Mouse (Mus musculus): Measurements from ENCODE around the gene Hes2.

Hes2 gene

GRCm38 (mm10) chr4:152158585-152159284, at the start of gene Hes2:
Gene Hes2 (plus strand): TSS chr4:152158867.
- no peak for DNase-seq (ENCODE audit: low read depth, low spot score)

- DNase-seq (ENCODE audit: low read depth, low spot score): no peak
Observed at GRCm38 (mm10) chr4:152109509-152109908, 49.2 kb upstream of the Hes2 start.

DNA sequence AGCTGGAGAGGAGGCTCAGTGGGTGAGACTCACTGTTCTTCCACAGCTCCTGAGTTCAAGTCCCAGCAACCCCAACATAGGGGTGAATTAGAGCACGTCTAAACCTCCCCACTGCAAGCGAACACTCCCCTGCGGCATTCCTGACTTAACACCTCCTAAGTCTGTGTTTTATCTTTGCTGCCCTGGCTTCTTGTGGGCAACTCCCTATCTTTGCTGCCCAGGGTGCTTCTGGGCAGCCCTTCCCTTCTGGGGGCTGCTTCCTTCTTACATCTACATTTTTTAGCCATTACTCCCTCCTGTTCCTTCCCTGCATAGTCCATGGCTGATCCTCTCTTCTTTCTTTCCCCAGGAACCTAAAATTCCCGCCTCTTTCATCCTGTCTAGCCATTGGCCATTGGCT, 48.0 kb upstream of the Hes2 start:
- DNase-seq (ENCODE audit: low read depth, low spot score): no peak

- DNase-seq (ENCODE audit: low read depth, low spot score): no peak
Observed at GRCm38 (mm10) chr4:152112329-152112728, 46.3 kb upstream of the Hes2 start.

DNA sequence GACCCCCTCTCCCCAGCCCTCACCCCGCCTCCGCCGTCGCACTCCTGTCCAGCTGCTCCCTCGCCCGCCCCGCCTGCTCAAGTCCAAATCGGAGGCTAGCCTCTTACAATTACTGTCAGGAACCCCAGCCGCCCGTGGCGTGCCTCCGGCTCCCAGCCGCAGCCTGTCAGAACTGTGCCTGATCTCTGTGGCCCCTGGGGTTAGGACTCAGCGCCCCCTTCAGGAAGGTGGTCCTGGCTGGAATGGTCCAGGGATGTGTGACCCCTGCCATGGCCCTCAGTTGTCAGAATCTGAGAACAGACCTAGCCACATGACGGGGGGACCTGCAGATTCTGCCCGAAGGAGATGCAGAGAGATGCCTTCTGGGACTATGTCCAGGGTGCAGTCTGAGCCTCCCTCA, 44.6 kb upstream of the Hes2 start:
- DNase-seq (ENCODE audit: low read depth, low spot score): no peak

DNA sequence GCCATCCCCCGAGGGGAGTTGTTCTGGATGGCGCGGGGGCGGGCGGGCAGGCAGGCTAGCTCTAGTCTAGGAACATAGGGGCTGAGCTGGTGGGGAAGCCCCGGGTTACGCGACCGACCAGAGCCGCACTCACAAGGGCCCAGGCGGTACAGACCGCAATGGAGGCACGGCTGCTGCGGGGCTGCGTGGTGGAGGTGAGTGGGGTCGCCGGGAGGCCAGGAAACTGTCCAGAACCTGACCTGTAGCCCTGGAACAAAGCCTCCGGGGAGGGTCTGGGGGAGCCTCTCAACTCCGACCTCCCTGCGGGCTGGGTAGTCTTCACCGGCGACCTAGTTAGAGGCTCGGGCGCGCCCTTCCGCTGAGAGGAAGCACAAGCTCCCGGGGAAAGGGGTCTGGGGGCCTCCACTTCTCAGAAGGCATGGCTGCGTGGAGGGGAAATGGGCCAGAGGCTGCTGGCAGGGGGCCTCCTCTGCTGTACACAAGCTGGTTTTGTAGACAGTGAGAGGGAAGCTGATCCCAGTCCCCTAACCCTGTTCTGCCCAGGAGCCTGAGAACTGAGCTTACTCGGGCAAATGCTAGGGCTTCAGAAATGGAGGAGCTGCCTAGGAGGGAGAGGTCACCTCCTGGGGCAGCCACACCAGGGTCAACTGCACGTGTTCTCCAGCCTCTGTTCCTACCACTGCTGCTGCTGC, 42.6 kb upstream of the Hes2 start, which contains the start of gene Tnfrsf25:
TSS of gene Tnfrsf25 (plus strand) at position 14 of the 692 bp plus-strand sequence.
- no peak for DNase-seq (ENCODE audit: low read depth, low spot score)

DNA sequence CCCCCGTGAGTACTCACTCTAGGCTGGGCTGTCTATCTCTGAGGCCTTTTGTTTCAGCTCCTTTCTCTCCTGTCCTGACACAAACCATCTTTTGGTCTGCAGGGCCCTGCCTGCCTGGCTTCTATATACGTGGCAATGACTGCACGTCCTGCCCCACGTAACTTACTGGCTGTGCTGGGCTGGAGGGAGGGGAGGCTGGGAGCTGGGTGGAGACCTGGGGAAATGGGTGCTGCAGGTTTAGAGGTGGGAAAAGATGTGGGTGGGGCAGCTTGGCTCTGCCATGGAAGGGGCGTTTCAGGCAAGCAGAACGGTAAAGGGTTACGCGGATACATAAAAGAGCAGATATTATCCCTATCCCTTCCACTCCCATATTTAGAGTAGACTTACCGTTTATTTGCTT, 41.1 kb upstream of the Hes2 start:
- DNase-seq (ENCODE audit: low read depth, low spot score): no peak

DNA sequence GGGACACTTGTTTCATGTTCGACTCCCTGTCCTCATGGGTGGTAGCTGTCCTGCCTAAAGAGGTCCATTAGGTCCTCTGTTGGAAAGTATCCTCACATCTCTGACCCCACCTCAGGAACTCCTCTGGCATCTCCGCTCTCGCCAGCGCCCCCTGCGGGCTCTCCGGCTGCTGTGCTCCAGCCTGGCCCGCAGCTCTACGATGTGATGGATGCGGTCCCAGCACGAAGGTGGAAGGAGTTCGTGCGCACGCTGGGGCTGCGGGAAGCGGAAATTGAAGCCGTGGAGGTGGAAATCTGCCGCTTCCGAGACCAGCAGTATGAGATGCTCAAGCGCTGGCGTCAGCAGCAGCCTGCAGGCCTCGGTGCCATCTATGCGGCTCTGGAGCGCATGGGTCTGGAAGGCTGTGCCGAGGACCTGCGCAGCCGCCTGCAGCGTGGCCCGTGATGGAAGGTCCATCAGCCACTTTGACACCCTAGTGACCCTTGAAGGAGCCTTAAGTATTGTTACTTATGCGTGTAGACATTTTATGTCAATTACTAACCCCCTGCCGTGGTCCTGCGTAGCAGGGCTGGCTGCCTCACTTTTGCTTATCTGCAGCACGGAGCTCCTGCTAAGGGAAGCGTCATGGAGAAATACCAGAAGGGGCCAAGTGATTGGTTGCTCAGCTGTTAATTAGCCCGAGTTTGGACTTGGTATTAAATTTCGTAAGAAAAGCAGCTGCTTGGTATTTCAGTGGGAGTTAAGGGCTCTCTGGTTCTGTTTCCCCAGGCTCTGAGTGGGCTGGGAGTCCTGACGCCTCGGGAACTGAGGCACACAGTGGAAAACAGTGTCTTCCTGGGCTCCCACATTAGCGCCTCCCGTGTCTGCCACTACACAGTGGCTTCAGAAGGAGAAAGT, 39.0 kb upstream of the Hes2 start:
- DNase-seq (ENCODE audit: low read depth, low spot score): peak; percentile 76

DNA sequence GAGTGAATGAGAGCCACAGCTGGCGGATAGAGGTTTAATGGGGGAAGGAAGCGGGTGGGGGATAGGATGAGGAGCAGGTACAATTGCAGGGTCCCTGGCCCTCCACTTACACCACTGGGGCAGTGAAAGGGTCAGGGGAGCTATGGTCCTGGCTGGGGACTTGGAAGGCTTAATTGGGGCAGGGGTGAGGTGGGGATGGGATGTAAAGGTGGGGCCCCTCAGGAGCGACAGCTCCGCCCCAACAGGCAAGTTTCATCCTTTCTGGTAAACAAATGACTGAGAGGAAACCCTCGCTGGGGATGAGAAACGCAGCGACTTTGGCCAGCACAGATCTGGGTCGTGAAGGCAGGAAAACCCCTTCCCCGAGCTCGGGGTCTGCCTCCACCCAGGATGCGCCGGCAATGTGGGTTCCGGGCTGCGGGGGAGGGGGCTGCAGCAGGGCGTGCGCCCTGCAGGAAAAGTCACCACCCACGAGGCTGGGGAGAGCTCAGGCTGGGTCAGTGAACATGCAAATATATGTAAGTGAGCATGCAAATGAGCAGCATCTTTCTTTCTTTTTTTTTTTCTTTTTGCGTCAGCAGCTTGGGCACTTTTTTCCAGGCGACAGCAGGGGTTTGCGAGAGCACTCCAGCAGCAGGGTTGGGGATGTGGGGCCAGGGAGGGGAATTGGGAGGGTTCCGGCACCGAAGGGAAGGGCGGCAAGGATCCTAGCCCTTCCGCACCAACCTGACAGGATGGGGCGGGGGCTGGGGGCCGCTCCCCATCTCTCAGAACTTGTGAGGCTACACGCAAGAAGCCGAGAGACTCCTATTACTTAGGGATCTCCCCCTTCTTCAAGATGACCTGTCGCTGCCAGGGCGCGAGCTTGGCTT, 38.1 kb upstream of the Hes2 start:
- no peak for DNase-seq (ENCODE audit: low read depth, low spot score)

- DNase-seq (ENCODE audit: low read depth, low spot score): no peak
Observed at GRCm38 (mm10) chr4:152121183-152121505, 37.5 kb upstream of the Hes2 start.

GRCm38 (mm10) chr4:152124361-152124961, 34.2 kb upstream of the Hes2 start:
- DNase-seq (ENCODE audit: low read depth, low spot score): no peak

DNA sequence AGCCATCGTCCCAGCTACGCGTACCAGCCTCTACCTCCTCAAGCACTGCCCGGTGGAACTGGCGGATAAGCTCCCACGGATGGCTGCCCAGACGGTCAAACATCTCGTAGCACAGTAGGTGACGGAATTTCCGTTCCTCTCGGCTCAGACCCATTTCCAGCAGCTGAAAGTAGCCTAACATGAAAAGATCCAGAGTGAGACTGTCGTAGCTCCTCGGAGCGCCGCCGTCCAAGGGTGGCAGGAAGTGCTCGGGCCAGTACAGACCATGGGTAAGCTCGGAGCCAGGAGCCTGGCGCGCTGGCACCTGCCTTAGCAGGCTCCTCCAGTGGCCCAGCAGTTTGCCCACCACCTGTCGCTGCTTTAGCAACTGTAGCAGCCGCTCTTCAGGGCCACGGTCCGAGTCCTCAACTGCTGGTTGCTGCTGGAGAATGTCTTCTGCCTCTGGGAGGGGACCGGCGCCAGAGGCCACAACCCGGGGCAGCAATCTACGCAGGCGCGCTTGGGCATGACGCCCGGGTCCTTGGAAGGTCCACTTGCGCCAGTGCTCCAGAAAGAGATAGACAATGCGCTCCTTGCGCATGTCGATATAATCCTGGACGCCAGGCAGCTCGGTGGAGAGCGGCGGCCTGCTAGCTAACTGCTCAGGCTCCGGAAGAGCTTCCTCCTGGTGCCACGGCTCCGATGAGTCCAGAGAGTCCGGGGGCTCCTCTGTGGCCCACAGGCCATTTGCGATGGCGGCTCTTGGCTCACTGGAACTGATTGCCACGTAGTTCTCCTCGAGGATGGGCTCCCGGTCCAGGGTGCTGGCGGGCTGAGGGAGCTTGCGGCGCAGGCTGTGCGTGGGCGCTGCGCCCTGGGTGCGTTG, 33.3 kb upstream of the Hes2 start:
- no peak for DNase-seq (ENCODE audit: low read depth, low spot score)

DNA sequence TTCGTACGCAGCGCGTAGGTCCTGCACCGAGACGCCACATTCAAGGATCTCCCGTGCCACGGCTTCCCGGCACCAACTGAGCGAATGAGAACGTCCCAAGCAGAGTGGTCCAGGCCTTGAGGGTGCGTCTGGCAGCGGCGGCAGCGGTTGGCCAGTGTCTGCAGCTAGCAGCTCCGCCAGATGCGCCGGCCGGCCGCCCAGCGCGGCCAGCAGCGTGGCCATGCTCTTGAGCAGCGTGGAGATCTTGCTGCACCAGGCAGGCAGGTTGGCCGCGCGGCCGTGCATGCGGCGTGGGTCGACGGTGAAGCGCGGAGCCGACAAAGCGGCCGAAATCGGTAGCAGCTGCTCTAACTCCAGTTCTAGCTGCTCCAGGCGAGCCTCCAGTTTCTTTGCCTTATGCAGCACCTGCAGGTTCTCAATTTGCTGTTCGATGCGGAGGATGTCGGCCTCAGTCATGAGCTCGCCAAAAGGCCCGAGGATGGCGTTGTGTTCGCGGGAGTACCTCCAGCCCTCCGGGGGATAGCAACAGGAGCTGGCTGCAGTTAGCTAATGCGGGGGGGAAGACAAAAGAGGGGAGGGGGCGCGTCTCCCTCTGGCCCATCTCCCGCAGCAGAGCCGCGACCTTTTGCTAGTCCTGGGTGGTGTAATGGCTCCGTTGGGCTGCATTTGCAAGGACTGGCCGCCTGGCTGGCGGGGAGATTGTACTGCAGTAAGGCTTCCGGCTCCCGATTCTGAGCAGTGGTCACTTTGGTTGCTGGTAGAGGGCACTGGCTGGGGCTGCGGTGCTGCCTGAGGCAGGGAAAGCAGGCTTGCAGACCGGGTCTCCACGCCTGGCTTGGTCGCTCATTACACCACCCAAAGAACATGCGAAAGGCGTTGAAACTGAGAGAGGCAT, 32.4 kb upstream of the Hes2 start:
- no peak for DNase-seq (ENCODE audit: low read depth, low spot score)

DNA sequence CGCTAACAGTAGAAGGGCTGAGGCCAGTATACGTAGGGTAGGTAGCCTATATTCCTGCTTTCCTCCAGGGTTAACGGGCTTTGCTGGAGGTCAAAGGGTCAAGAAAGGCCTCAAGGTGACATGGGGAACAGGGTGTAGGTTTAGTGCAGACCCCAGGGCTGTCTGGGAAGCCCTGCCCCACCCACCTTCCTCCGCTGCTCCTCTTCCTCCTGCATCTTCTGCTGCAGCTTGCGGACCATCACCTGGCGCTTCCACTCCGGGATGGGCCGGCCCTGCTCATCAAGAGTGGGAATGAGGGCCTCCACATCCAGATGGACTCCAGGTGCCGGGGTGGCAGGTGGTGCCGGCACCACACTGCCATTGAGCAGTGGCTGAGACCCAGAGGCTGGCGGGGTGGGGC, 30.8 kb upstream of the Hes2 start:
- no peak for DNase-seq (ENCODE audit: low read depth, low spot score)

DNA sequence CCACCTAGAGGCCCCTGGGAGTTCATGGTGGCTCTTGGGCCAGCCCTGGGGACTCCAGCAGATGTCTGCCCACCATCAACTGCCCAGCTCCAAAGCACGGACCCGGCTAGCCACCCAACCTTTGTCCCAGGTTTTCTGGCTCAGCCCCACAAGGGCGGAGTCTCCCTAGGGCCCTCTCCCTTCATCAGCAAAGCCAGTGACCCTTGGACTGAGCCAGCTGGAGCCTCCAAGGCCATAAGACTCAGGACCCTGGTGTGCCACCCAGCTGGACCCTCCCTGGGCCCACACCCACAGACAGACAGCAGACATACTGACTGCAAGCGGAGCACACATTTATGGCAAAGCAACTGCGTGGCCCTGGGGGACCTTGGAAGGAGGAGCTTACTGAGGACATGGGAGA, 29.9 kb upstream of the Hes2 start:
- no peak for DNase-seq (ENCODE audit: low read depth, low spot score)

GRCm38 (mm10) chr4:152129395-152129930, 29.2 kb upstream of the Hes2 start:
- DNase-seq (ENCODE audit: low read depth, low spot score): no peak

DNA sequence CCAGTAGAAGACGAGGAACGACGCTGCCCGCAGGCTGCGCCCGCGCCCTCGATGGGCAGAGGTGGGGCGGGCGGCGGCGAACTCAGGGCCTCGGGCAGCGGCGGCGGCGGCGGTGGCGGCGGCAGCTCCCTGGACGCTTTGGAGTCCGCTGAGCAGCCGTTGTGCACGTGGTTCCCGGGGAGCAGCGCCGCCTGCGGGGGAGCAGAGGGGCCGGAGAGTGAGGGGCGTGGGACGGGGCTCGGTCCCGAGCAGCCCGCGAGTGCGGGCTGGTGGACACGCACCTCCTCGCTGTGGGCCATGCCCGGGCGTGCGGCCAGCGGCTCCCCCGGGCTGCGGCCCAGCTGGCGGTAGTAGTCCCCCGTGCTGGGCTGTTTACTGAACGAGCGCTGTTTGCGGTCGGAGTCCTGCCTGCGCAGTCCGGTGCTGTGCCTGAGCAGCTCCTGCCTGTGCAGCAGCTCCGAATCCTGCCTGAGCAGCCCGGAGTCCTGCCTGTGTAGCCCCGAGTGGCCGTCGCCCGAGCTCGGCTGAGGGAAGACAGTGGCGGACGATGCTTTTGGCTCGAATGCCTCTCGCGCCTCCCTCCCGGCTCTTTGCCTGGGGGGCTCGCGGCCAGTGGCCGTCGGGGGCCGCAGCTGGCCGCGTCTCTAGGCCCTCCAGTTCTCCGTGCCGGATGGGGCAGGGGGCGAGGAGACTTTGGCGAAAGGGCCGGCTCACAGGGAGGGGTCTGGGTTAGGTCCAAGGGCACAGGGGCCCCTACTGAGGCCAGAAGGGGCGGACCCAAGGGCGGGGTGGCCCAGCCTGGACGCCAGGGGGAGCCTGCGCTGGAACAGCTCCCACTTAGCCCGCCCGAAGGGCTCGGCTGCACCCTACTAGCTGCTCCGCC, 27.7 kb upstream of the Hes2 start:
- no peak for DNase-seq (ENCODE audit: low read depth, low spot score)

Measured in mesoderm, embryonic 11.5 days (tissue).